Mouse (Mus musculus) heart, postnatal 14 days (tissue): Measurements from ENCODE around the gene Tnfaip8l2. TPM values are rescaled to one million over a fixed set of nuclear protein-coding genes. Genes with fewer than 3 reads are reported as not detected.
A peak's percentile ranks its signal among the peaks of the same experiment; 100 is the strongest.
"Not testable (repeated sequence)": the region's sequence is repeated elsewhere in the genome, so short reads cannot be mapped to it uniquely, and the experiment has no call there.

Source experiments
- DNase-seq, 2 experiments: peaks; one replicate each; pipeline ENCODE4 v3.0.0; 2021 to 2022
- intact Hi-C: fragments of 180-260 bp; cut with DNase I; formaldehyde crosslinking; loops from one replicate; pipeline ENCODE4 v1.15.1; 2025
- microRNA-seq, 2 experiments: library from miRNA; unstranded; fragments of <30 nt; microRNA quantifications; one replicate each; pipeline ENCODE4 v1.2.0; 2021 to 2022
- total RNA-seq, 2 experiments: library from RNA; stranded (reverse); gene quantifications; 2 replicates each; pipeline ENCODE4 v1.2.3; 2021

The Tnfaip8l2 gene
- total RNA-seq, 2 experiments from 2014 or later = 3.0 to 3.1 TPM

GRCm38 (mm10) chr3:95124246-95124645, 17.9 kb downstream of the Tnfaip8l2 start, which contains the start of gene Tmod4:
TSS of gene Tmod4 (plus strand) at chr3:95124476.
- no peak for DNase-seq
- intact Hi-C loops = no loop called here

GRCm38 (mm10) chr3:95121580-95121979, 20.6 kb downstream of the Tnfaip8l2 start:
- intact Hi-C loops = no loop called here
- DNase-seq = no peak

GRCm38 (mm10) chr3:95117751-95118150, 24.4 kb downstream of the Tnfaip8l2 start:
- intact Hi-C loops = no loop called here
- DNase-seq = no peak

GRCm38 (mm10) chr3:95112760-95113159, 29.4 kb downstream of the Tnfaip8l2 start:
- intact Hi-C loops = no loop called here
- no peak for DNase-seq

- intact Hi-C loops = no loop called here
Measured at GRCm38 (mm10) chr3:95110911-95111726, 31.0 kb downstream of the Tnfaip8l2 start, which contains the start of gene Vps72. TSS of gene Vps72 (plus strand) at chr3:95111022.

GRCm38 (mm10) chr3:95107898-95108297, 34.3 kb downstream of the Tnfaip8l2 start:
- DNase-seq = no peak
- intact Hi-C loops = no loop called here

More at GRCm38 (mm10) chr3:95110911-95111726, 31.0 kb downstream of the Tnfaip8l2 start, which contains the start of gene Vps72:
- DNase-seq = peak; percentile 85 to 89

- intact Hi-C loops, DNase-seq: not testable (repeated sequence)
Measured at GRCm38 (mm10) chr3:95107308-95107707, 34.9 kb downstream of the Tnfaip8l2 start.

- intact Hi-C loops = no loop called here
- peak; percentile 95 to 96 for DNase-seq
Measured at GRCm38 (mm10) chr3:95106338-95107117, 35.6 kb downstream of the Tnfaip8l2 start, which contains the start of gene Pip5k1a. TSS of gene Pip5k1a (minus strand) at chr3:95106930.

- intact Hi-C loops = no loop called here
- DNase-seq = no peak
Measured at GRCm38 (mm10) chr3:95105586-95106337, 36.4 kb downstream of the Tnfaip8l2 start.

- no peak for DNase-seq
- intact Hi-C loops = no loop called here
Measured at GRCm38 (mm10) chr3:95105121-95105520, 37.0 kb downstream of the Tnfaip8l2 start.

GRCm38 (mm10) chr3:95100854-95101253, 41.3 kb downstream of the Tnfaip8l2 start:
- intact Hi-C loops = loop anchor here (5.0 kb wide), 1 partner anchor 44 kb away; no protein-coding TSS in a partner anchor
- no peak for DNase-seq

Small RNA genes within 50 kb of the gene (microRNA-seq; reads per million reads assigned to microRNA genes)
- 0 reads per million in 2 experiments for gene Mir8099-1

Other genes with a start within 250 kb of the Tnfaip8l2 start
- gene Selenbp1, start 209.3 kb downstream of the Tnfaip8l2 start, total RNA-seq = 10 to 100 TPM; 63.8 to 84.9 TPM
- 1 to 10 TPM; 8.2 to 8.4 TPM for gene Rfx5, start 188.3 kb downstream of the Tnfaip8l2 start, total RNA-seq
- gene Pi4kb, start 167.6 kb downstream of the Tnfaip8l2 start, total RNA-seq = 10 to 100 TPM; 33.5 to 35.3 TPM
- 10 to 100 TPM; 15.4 to 16.8 TPM for gene Zfp687, start 126.9 kb downstream of the Tnfaip8l2 start, total RNA-seq
- gene Psmd4, start 99.7 kb downstream of the Tnfaip8l2 start, total RNA-seq = 100 to 1,000 TPM; 118 to 132 TPM
- gene Pip5k1a, start 35.4 kb downstream of the Tnfaip8l2 start, total RNA-seq = 10 to 100 TPM; 18.3 to 19.2 TPM
- gene Vps72, start 31.3 kb downstream of the Tnfaip8l2 start, total RNA-seq = 10 to 100 TPM; 32.4 to 32.5 TPM
- gene Tmod4, start 17.9 kb downstream of the Tnfaip8l2 start, total RNA-seq = 10 to 100 TPM; 10.6 to 11.1 TPM
- 10 to 100 TPM; 29.5 to 33.5 TPM for gene Scnm1, start 8.3 kb downstream of the Tnfaip8l2 start, total RNA-seq
- 1 to 10 TPM; 6.4 to 7.4 TPM for gene Lysmd1, start 8.3 kb downstream of the Tnfaip8l2 start, total RNA-seq
- gene Sema6c, start 18.1 kb upstream of the Tnfaip8l2 start, total RNA-seq = 10 to 100 TPM in 1 of 2 experiments, 1 to 10 TPM in 1; 5.8 to 11.8 TPM
- gene Gabpb2, start 75.6 kb upstream of the Tnfaip8l2 start, total RNA-seq = 10 to 100 TPM; 14.9 to 15.0 TPM
- gene Cdc42se1, start 86.4 kb upstream of the Tnfaip8l2 start, total RNA-seq = 10 to 100 TPM; 31.9 to 33.6 TPM
- gene Mllt11, start 89.8 kb upstream of the Tnfaip8l2 start, total RNA-seq = 1 to 10 TPM; 6.7 to 7.8 TPM
- gene Gm128, start 99.2 kb upstream of the Tnfaip8l2 start, total RNA-seq = not detected
- gene Bnipl, start 108.8 kb upstream of the Tnfaip8l2 start, total RNA-seq = under 1 TPM in 1 of 2 experiments, not detected in 1; 0.32 TPM
- 10 to 100 TPM; 22.3 to 25.8 TPM for gene Mindy1, start 139.0 kb upstream of the Tnfaip8l2 start, total RNA-seq
- gene Prune1, start 139.7 kb upstream of the Tnfaip8l2 start, total RNA-seq = 10 to 100 TPM; 19.8 to 20.4 TPM
- gene Anxa9, start 164.8 kb upstream of the Tnfaip8l2 start, total RNA-seq = under 1 TPM; 0.38 to 0.76 TPM
- 10 to 100 TPM; 47.4 to 47.6 TPM for gene Cers2, start 172.4 kb upstream of the Tnfaip8l2 start, total RNA-seq
- 10 to 100 TPM; 14.1 to 14.4 TPM for gene Setdb1, start 214.8 kb upstream of the Tnfaip8l2 start, total RNA-seq